Mouse (Mus musculus): ENCODE results near the gene Zc3h12c. TPM values are rescaled to one million over a fixed set of nuclear protein-coding genes. Genes with fewer than 3 reads are reported as not detected.

Zc3h12c gene
- polyA plus RNA-seq, 1 experiment from 2014 or later, result 10.9 TPM

DNA sequence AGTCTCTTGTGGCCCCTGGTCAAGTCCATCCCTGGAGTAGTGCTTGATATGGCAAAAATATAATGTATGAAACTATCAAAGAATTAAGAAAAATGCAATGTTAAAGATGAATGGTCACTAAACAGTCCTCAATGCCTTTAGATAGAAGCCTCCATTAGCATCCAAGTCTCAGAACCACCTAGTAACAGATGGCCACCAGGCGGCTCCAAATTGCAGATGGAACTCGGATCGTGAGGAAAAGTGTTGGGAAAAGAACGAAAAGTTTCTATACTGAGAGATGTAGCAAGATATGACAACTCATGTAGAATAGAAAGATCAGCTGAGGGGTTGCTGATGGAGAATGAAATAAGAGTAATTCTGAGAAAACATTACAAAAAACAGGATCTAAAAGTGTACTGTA, 38.0 kb downstream of the Zc3h12c start:
- ATAC-seq (ENCODE audit: low FRiP score, low TSS enrichment), result no peak
- DNase-seq, result peak; percentile 33
- no peak overlapping the region for H3K4me3 ChIP-seq (replicated peaks; ENCODE audit: low read depth, low read length)
- 0 out of 2 replicates have a peak, but pooled peaks cover 3% of the 10 kb centered on the region for H3K4me1 ChIP-seq (ENCODE audit: control insufficient read depth, insufficient read depth, low read length)
- no peaks in the 10 kb centered on the region for H3K27me3 ChIP-seq (ENCODE audit: control insufficient read depth, insufficient read depth, low read length)
- H3K27ac ChIP-seq (replicated peaks; ENCODE audit: low read depth, low read length), result no peak overlapping the region
- peaks cover 5% of the 10 kb centered on the region for H3K36me3 ChIP-seq (ENCODE audit: control insufficient read depth, insufficient read depth, low read length)
- WGBS, result 84% methylated on average over 4 of the region's 4 CpGs
- no peak overlapping the region for H3K4me2 ChIP-seq (ENCODE audit: low read length)
- H3K9me3 ChIP-seq (ENCODE audit: control insufficient read depth, low read length), result no peaks in the 10 kb centered on the region
- no peak overlapping the region for H3K9ac ChIP-seq (replicated peaks; ENCODE audit: low read length)

DNA sequence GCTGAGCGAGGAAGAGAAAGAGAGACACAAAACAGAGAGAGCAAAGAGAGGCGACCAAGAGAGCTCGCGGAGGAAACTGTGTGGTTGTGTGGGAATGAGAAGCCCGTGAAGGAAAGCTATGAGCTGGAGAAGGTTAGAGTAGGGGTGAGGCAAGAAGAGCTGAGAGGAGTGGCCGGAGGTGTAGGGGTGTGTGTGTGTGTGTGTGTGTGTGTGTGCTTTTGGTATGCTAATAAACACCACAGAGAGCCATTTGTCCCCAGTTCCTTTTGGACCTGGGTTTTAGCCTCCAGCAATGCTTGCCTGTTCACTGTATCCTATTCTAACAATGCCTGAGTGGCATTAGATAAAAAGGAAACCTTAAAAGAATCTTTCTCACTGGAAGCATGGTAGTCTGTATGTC, 43.1 kb downstream of the Zc3h12c start:
- ATAC-seq (ENCODE audit: low FRiP score, low TSS enrichment) (no peak), DNase-seq (no peak)
- Histone ChIP-seq H3K4me2 (ENCODE audit: low read length) (no peak overlapping the region), H3K9me3 (ENCODE audit: control insufficient read depth, low read length) (no peaks in the 10 kb centered on the region), H3K36me3 (ENCODE audit: control insufficient read depth, insufficient read depth, low read length) (peaks cover 26% of the 10 kb centered on the region), H3K27ac (replicated peaks; ENCODE audit: low read depth, low read length) (no peak overlapping the region), H3K4me3 (replicated peaks; ENCODE audit: low read depth, low read length) (no peak overlapping the region), H3K4me1 (ENCODE audit: control insufficient read depth, insufficient read depth, low read length) (no peaks in the 10 kb centered on the region), H3K27me3 (ENCODE audit: control insufficient read depth, insufficient read depth, low read length) (no peaks in the 10 kb centered on the region), H3K9ac (replicated peaks; ENCODE audit: low read length) (no peak overlapping the region)
- WGBS, result 89% methylated on average over 6 of the region's 6 CpGs

DNA sequence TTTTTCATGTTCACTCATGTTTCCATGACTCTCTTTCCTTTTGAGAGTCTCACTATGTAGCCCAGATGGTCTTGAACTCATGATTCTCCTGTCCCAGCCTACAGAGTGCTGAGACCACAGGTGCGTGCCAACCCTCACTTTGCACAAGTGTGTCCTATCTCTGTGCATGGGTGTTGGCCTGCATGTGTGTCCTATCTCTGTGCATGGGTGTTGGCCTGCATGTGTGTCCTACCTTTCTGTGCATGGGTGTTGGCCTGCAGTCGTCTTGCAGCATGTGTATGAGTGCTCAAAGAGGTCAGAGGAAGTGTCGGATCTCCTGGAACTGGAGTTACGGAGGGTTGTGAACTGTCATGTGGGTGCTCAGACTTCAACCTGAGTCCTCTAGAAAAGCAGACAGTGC, 49.2 kb downstream of the Zc3h12c start:
- Histone ChIP-seq H3K27ac (replicated peaks; ENCODE audit: low read depth, low read length) (no peak overlapping the region), H3K27me3 (ENCODE audit: control insufficient read depth, insufficient read depth, low read length) (no peaks in the 10 kb centered on the region), H3K9me3 (ENCODE audit: control insufficient read depth, low read length) (no peaks in the 10 kb centered on the region), H3K9ac (replicated peaks; ENCODE audit: low read length) (no peak overlapping the region), H3K4me2 (ENCODE audit: low read length) (no peak overlapping the region), H3K4me1 (ENCODE audit: control insufficient read depth, insufficient read depth, low read length) (no peaks in the 10 kb centered on the region), H3K4me3 (replicated peaks; ENCODE audit: low read depth, low read length) (no peak overlapping the region), H3K36me3 (ENCODE audit: control insufficient read depth, insufficient read depth, low read length) (peaks cover 66% of the 10 kb centered on the region)
- DNase-seq, result no peak
- WGBS, result 92% methylated on average over 4 of the region's 4 CpGs
- ATAC-seq (ENCODE audit: low FRiP score, low TSS enrichment), result no peak

DNA sequence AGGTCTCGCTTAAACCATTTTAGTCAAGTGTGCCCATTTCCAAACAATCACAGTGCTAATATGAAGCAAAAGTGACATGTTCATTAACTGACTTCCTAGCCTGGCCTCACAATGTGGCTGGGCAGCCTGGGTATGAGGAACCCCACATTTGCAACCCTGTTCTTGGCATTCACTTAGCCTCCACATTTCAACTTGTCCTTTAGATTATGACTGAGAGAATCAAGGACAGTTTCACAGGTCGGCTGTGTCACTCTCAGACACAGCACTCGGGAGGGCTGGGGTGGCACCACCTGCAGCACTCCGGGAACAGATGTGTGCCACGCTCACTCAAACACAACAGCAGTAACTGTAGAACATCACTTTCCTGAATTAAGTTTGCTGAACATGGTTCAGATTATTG, 55.3 kb downstream of the Zc3h12c start:
- ATAC-seq (ENCODE audit: low FRiP score, low TSS enrichment) (no peak), DNase-seq (no peak)
- Histone ChIP-seq H3K4me1 (ENCODE audit: control insufficient read depth, insufficient read depth, low read length) (no peaks in the 10 kb centered on the region), H3K4me2 (ENCODE audit: low read length) (no peak overlapping the region), H3K27ac (replicated peaks; ENCODE audit: low read depth, low read length) (no peak overlapping the region), H3K27me3 (ENCODE audit: control insufficient read depth, insufficient read depth, low read length) (no peaks in the 10 kb centered on the region), H3K4me3 (replicated peaks; ENCODE audit: low read depth, low read length) (no peak overlapping the region), H3K9ac (replicated peaks; ENCODE audit: low read length) (no peak overlapping the region), H3K36me3 (ENCODE audit: control insufficient read depth, insufficient read depth, low read length) (peaks cover 46% of the 10 kb centered on the region), H3K9me3 (ENCODE audit: control insufficient read depth, low read length) (no peaks in the 10 kb centered on the region)
- WGBS, result 90% methylated on average over 5 of the region's 5 CpGs

GRCm38 (mm10) chr9:52110738-52111137, 57.6 kb downstream of the Zc3h12c start:
- H3K9me3 ChIP-seq (ENCODE audit: control insufficient read depth, low read length), result no peaks in the 10 kb centered on the region
- H3K4me1 ChIP-seq (ENCODE audit: control insufficient read depth, insufficient read depth, low read length), result no peaks in the 10 kb centered on the region
- H3K36me3 ChIP-seq (ENCODE audit: control insufficient read depth, insufficient read depth, low read length), result peaks cover 27% of the 10 kb centered on the region
- H3K4me2 ChIP-seq (ENCODE audit: low read length), result no peak overlapping the region
- no peak overlapping the region for H3K27ac ChIP-seq (replicated peaks; ENCODE audit: low read depth, low read length)
- WGBS, result 93% methylated on average over 3 of the region's 3 CpGs
- H3K4me3 ChIP-seq (replicated peaks; ENCODE audit: low read depth, low read length), result no peak overlapping the region
- H3K9ac ChIP-seq (replicated peaks; ENCODE audit: low read length), result no peak overlapping the region
- no peak for DNase-seq
- no peak for ATAC-seq (ENCODE audit: low FRiP score, low TSS enrichment)
- no peaks in the 10 kb centered on the region for H3K27me3 ChIP-seq (ENCODE audit: control insufficient read depth, insufficient read depth, low read length)

DNA sequence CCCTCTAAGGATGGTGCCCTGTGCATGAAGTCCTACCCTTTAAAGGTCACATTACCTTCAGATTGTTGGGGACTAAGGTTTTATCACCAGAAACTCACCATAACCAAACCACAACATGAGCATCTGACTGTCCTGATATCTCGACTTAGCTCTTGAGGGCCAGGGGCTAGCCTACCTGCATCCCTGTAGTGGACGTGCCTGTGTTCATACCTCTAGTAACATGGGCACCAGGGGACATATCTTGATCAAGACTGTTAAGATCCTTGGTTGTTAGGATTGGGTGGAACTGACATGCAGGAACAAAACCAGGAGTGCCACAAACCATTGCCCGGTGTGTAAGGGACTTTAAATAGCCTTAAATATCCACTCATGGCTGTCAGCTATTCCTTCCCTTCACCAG, 61.2 kb downstream of the Zc3h12c start:
- no peaks in the 10 kb centered on the region for H3K4me1 ChIP-seq (ENCODE audit: control insufficient read depth, insufficient read depth, low read length)
- ATAC-seq (ENCODE audit: low FRiP score, low TSS enrichment) (no peak), DNase-seq (no peak)
- no peaks in the 10 kb centered on the region for H3K27me3 ChIP-seq (ENCODE audit: control insufficient read depth, insufficient read depth, low read length)
- peaks cover 5% of the 10 kb centered on the region for H3K36me3 ChIP-seq (ENCODE audit: control insufficient read depth, insufficient read depth, low read length)
- over 99% methylated on average over 3 of the region's 3 CpGs for WGBS
- H3K4me2 ChIP-seq (ENCODE audit: low read length), result no peak overlapping the region
- H3K9me3 ChIP-seq (ENCODE audit: control insufficient read depth, low read length), result no peaks in the 10 kb centered on the region
- no peak overlapping the region for H3K9ac ChIP-seq (replicated peaks; ENCODE audit: low read length)
- no peak overlapping the region for H3K27ac ChIP-seq (replicated peaks; ENCODE audit: low read depth, low read length)
- H3K4me3 ChIP-seq (replicated peaks; ENCODE audit: low read depth, low read length), result no peak overlapping the region

- ATAC-seq (ENCODE audit: low FRiP score, low TSS enrichment) (no peak), DNase-seq (no peak)
- WGBS, result 90% methylated on average over 6 of the region's 6 CpGs
- no peaks in the 10 kb centered on the region for H3K4me1 ChIP-seq (ENCODE audit: control insufficient read depth, insufficient read depth, low read length)
- no peak overlapping the region for H3K9ac ChIP-seq (replicated peaks; ENCODE audit: low read length)
- H3K9me3 ChIP-seq (ENCODE audit: control insufficient read depth, low read length), result no peaks in the 10 kb centered on the region
- H3K4me3 ChIP-seq (replicated peaks; ENCODE audit: low read depth, low read length), result no peak overlapping the region
- no peak overlapping the region for H3K4me2 ChIP-seq (ENCODE audit: low read length)
- H3K27me3 ChIP-seq (ENCODE audit: control insufficient read depth, insufficient read depth, low read length), result no peaks in the 10 kb centered on the region
- no peak overlapping the region for H3K27ac ChIP-seq (replicated peaks; ENCODE audit: low read depth, low read length)
- H3K36me3 ChIP-seq (ENCODE audit: control insufficient read depth, insufficient read depth, low read length), result no peaks in the 10 kb centered on the region; the same call in 1 of the 2 replicates
These were observed 62.9 kb downstream of the Zc3h12c start for GRCm38 (mm10) chr9:52105423-52105822.

- H3K9ac ChIP-seq (replicated peaks; ENCODE audit: low read length), result no peak overlapping the region
- no peaks in the 10 kb centered on the region for H3K9me3 ChIP-seq (ENCODE audit: control insufficient read depth, low read length)
- DNase-seq, result no peak
- 78% methylated on average over 8 of the region's 8 CpGs for WGBS
- H3K4me3 ChIP-seq (replicated peaks; ENCODE audit: low read depth, low read length), result no peak overlapping the region
- ATAC-seq (ENCODE audit: low FRiP score, low TSS enrichment), result no peak
- H3K4me2 ChIP-seq (ENCODE audit: low read length), result no peak overlapping the region
- H3K4me1 ChIP-seq (ENCODE audit: control insufficient read depth, insufficient read depth, low read length), result no peaks in the 10 kb centered on the region
- H3K36me3 ChIP-seq (ENCODE audit: control insufficient read depth, insufficient read depth, low read length), result no peaks in the 10 kb centered on the region
- H3K27me3 ChIP-seq (ENCODE audit: control insufficient read depth, insufficient read depth, low read length), result no peaks in the 10 kb centered on the region
- no peak overlapping the region for H3K27ac ChIP-seq (replicated peaks; ENCODE audit: low read depth, low read length)
These were observed 64.2 kb downstream of the Zc3h12c start for GRCm38 (mm10) chr9:52104225-52104615.

DNA sequence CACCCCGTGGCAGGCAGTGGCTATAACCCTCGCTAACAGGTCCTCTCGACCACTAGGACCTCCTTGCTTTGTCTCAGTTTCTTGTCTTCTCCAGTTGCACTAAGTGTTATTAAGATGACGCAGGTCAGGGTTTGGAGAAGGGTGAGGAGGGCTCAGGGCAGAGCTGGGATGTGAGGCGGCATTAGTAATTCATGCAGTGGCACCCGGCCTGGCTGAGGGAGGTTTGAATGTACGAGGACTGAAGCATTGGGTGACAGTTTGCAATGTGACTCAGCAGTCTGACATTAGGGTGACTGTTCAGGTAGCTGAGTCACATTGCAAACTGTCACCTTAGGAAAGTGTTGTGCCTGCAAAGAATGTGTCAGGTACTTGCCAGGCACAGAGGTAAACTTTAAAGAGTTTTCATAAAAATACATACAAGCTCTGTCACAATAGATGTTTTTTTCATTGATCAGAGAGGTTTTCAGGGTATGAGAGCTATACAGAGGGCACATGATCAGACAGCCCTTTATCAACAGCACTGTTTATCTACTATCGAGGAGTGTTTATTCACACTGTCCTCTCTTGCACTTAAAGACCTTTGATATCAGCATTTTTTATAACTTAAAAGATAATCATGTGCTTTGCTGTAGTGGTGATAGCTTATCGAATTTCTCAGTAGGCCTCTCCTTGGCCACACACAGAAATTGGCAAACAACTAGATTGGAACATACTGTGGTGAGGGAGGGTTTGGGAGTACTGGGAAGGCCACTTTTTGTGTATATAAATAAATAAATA, 64.7 kb downstream of the Zc3h12c start:
- H3K9me3 ChIP-seq (ENCODE audit: control insufficient read depth, low read length), result no peaks in the 10 kb centered on the region
- no peak for DNase-seq
- WGBS, result 85% methylated on average over 9 of the region's 9 CpGs
- H3K27ac ChIP-seq (replicated peaks; ENCODE audit: low read depth, low read length), result no peak overlapping the region
- no peak overlapping the region for H3K4me3 ChIP-seq (replicated peaks; ENCODE audit: low read depth, low read length)
- no peaks in the 10 kb centered on the region for H3K36me3 ChIP-seq (ENCODE audit: control insufficient read depth, insufficient read depth, low read length)
- no peaks in the 10 kb centered on the region for H3K27me3 ChIP-seq (ENCODE audit: control insufficient read depth, insufficient read depth, low read length)
- no peak overlapping the region for H3K9ac ChIP-seq (replicated peaks; ENCODE audit: low read length)
- H3K4me1 ChIP-seq (ENCODE audit: control insufficient read depth, insufficient read depth, low read length), result no peaks in the 10 kb centered on the region
- ATAC-seq (ENCODE audit: low FRiP score, low TSS enrichment), result no peak
- H3K4me2 ChIP-seq (ENCODE audit: low read length), result no peak overlapping the region

Data from midbrain, embryonic 14.5 days (tissue).